Mouse (Mus musculus): ENCODE measurements around the gene Hipk4. TPM values are rescaled to one million over a fixed set of nuclear protein-coding genes. Genes with fewer than 3 reads are reported as not detected.
"Not testable (repeated sequence)": the region's sequence is repeated elsewhere in the genome, so short reads cannot be mapped to it uniquely, and the experiment has no call there.

Hipk4 gene
- polyA plus RNA-seq, 1 experiment, result not detected

GRCm38 (mm10) chr7:27491856-27492255 is 31.2 kb upstream of the Hipk4 start:
- Histone ChIP-seq H3K27ac (ENCODE audit: insufficient read depth, low read depth, low read length) (no peak overlapping the region), H3K4me3 (ENCODE audit: insufficient read depth, low read depth, low read length) (no peak overlapping the region), H3K4me1 (ENCODE audit: control insufficient read depth, insufficient read depth, low read length) (peaks cover 18% of the 10 kb centered on the region; the same call in 1 of the 2 replicates)
- no peak for TF ChIP-seq POLR2A (IDR thresholded peaks at IDR 0.05; ENCODE audit: insufficient read depth, low read depth, low read length)
- TF ChIP-seq CTCF (IDR thresholded peaks at IDR 0.05; ENCODE audit: insufficient read depth, low read depth, low read length), result no peak
- WGBS, result 86% methylated on average over 7 of the region's 7 CpGs

- Histone ChIP-seq H3K27ac (ENCODE audit: insufficient read depth, low read depth, low read length) (no peak overlapping the region), H3K4me1 (ENCODE audit: control insufficient read depth, insufficient read depth, low read length) (peaks cover 14% of the 10 kb centered on the region; the same call in 1 of the 2 replicates), H3K4me3 (ENCODE audit: insufficient read depth, low read depth, low read length) (no peak overlapping the region)
- 72% methylated on average over 3 of the region's 3 CpGs for WGBS
- TF ChIP-seq POLR2A (IDR thresholded peaks at IDR 0.05; ENCODE audit: insufficient read depth, low read depth, low read length), result no peak
- TF ChIP-seq CTCF (IDR thresholded peaks at IDR 0.05; ENCODE audit: insufficient read depth, low read depth, low read length), result no peak
Measured at GRCm38 (mm10) chr7:27493022-27493421, 30.0 kb upstream of the Hipk4 start.

- WGBS, result 90% methylated on average over 5 of the region's 5 CpGs
Measured at GRCm38 (mm10) chr7:27493450-27493849, 29.6 kb upstream of the Hipk4 start.

GRCm38 (mm10) chr7:27494659-27495367 is 28.3 kb upstream of the Hipk4 start:
- WGBS, result 88% methylated on average over 9 of the region's 9 CpGs
- not testable (repeated sequence) for H3K27ac ChIP-seq (ENCODE audit: insufficient read depth, low read depth, low read length); H3K4me3 ChIP-seq (ENCODE audit: insufficient read depth, low read depth, low read length); H3K4me1 ChIP-seq (ENCODE audit: control insufficient read depth, insufficient read depth, low read length)

More at GRCm38 (mm10) chr7:27493450-27493849, 29.6 kb upstream of the Hipk4 start:
- H3K4me3 ChIP-seq (ENCODE audit: insufficient read depth, low read depth, low read length), result no peak overlapping the region
- TF ChIP-seq POLR2A (IDR thresholded peaks at IDR 0.05; ENCODE audit: insufficient read depth, low read depth, low read length) (no peak), CTCF (IDR thresholded peaks at IDR 0.05; ENCODE audit: insufficient read depth, low read depth, low read length) (no peak)
- peaks cover 14% of the 10 kb centered on the region; the same call in 1 of the 2 replicates for H3K4me1 ChIP-seq (ENCODE audit: control insufficient read depth, insufficient read depth, low read length)
- H3K27ac ChIP-seq (ENCODE audit: insufficient read depth, low read depth, low read length), result no peak overlapping the region

GRCm38 (mm10) chr7:27499036-27499435 is 24.0 kb upstream of the Hipk4 start, which contains the start of gene Prx:
TSS of gene Prx (plus strand) at chr7:27499324.
- TF ChIP-seq CTCF (IDR thresholded peaks at IDR 0.05; ENCODE audit: insufficient read depth, low read depth, low read length) (no peak), POLR2A (IDR thresholded peaks at IDR 0.05; ENCODE audit: insufficient read depth, low read depth, low read length) (no peak)
- Histone ChIP-seq H3K27ac (ENCODE audit: insufficient read depth, low read depth, low read length) (no peak within 1 kb of the TSS), H3K4me1 (ENCODE audit: control insufficient read depth, insufficient read depth, low read length) (no peaks in the 10 kb centered on the region), H3K4me3 (ENCODE audit: insufficient read depth, low read depth, low read length) (no peak within 1 kb of the TSS)
- WGBS, result 63% methylated on average over 3 of the region's 3 CpGs

GRCm38 (mm10) chr7:27501620-27502019 is 21.4 kb upstream of the Hipk4 start:
- Histone ChIP-seq H3K4me3 (ENCODE audit: insufficient read depth, low read depth, low read length) (no peak overlapping the region), H3K4me1 (ENCODE audit: control insufficient read depth, insufficient read depth, low read length) (no peaks in the 10 kb centered on the region), H3K27ac (ENCODE audit: insufficient read depth, low read depth, low read length) (no peak overlapping the region)
- TF ChIP-seq CTCF (IDR thresholded peaks at IDR 0.05; ENCODE audit: insufficient read depth, low read depth, low read length) (no peak), POLR2A (IDR thresholded peaks at IDR 0.05; ENCODE audit: insufficient read depth, low read depth, low read length) (no peak)
- WGBS, result 92% methylated on average over 4 of the region's 4 CpGs

- Histone ChIP-seq H3K4me3 (ENCODE audit: insufficient read depth, low read depth, low read length) (no peak overlapping the region), H3K27ac (ENCODE audit: insufficient read depth, low read depth, low read length) (no peak overlapping the region), H3K4me1 (ENCODE audit: control insufficient read depth, insufficient read depth, low read length) (peaks cover 10% of the 10 kb centered on the region)
- TF ChIP-seq POLR2A (IDR thresholded peaks at IDR 0.05; ENCODE audit: insufficient read depth, low read depth, low read length) (no peak), CTCF (IDR thresholded peaks at IDR 0.05; ENCODE audit: insufficient read depth, low read depth, low read length) (no peak)
- 46% methylated on average over 9 of the region's 9 CpGs for WGBS
Measured at GRCm38 (mm10) chr7:27506765-27507370, 16.2 kb upstream of the Hipk4 start.

GRCm38 (mm10) chr7:27507711-27508647 is 15.1 kb upstream of the Hipk4 start:
- H3K4me1 ChIP-seq (ENCODE audit: control insufficient read depth, insufficient read depth, low read length), result peaks cover 10% of the 10 kb centered on the region
- peak overlapping the region; percentile 54 for H3K4me3 ChIP-seq (ENCODE audit: insufficient read depth, low read depth, low read length)
- no peak; the same call in 1 of the 2 replicates for TF ChIP-seq POLR2A (IDR thresholded peaks at IDR 0.05; ENCODE audit: insufficient read depth, low read depth, low read length)
- peak; percentile 36; the same call in 1 of the 2 replicates for TF ChIP-seq CTCF (IDR thresholded peaks at IDR 0.05; ENCODE audit: insufficient read depth, low read depth, low read length)
- peak overlapping the region; percentile 17; the same call in 1 of the 2 replicates for H3K27ac ChIP-seq (ENCODE audit: insufficient read depth, low read depth, low read length)
- WGBS, result under 1% methylated on average over 54 of the region's 54 CpGs

Measured in olfactory bulb, adult 2 months (tissue).